Mouse (Mus musculus): ENCODE measurements around the gene Tns3. TPM values are rescaled to one million over a fixed set of nuclear protein-coding genes. Genes with fewer than 3 reads are reported as not detected.

Tns3 gene
- polyA plus RNA-seq, 1 experiment: 33.9 TPM

DNA sequence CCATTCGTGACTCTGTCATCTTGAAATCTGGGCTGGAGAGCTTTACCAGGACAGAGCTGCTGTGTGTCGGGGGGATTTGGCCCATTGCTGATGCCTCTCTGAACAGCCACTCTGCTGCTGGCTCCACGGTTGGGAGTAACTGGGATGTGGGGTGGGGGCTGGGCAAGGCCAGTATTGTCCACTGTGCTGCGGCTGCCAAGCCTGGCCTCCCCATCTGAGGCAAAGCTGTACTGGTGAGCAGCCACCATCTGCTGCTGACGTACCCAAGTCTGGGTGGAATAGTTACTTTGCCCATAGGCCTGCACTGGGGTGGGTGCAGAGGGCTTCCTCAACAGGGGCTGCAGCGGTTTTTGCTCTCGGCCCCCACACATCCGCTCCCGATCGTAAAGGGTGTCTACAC lies 172.0 kb downstream of the Tns3 start:
- no peaks in the 10 kb centered on the region for H3K27me3 ChIP-seq (ENCODE audit: control insufficient read depth, insufficient read depth, low read length)
- no peak overlapping the region for H3K4me3 ChIP-seq (ENCODE audit: control insufficient read depth, insufficient read depth, low read length)
- TF ChIP-seq POLR2A (IDR thresholded peaks at IDR 0.05; ENCODE audit: control insufficient read depth, extremely low read depth, insufficient read depth, low read length, poor library complexity) (no peak), CTCF (IDR thresholded peaks at IDR 0.05; ENCODE audit: borderline replicate concordance, control insufficient read depth, extremely low read depth, insufficient read depth, low read length, poor library complexity) (no peak)
- H3K36me3 ChIP-seq (ENCODE audit: control insufficient read depth, insufficient read depth, low read length): 0 out of 2 replicates have a peak, but pooled peaks cover 6% of the 10 kb centered on the region
- no peak for DNase-seq
- 96% methylated on average over 10 of the region's 10 CpGs for WGBS
- H3K27ac ChIP-seq (ENCODE audit: control insufficient read depth, insufficient read depth, low read length): no peak overlapping the region
- H3K4me1 ChIP-seq (replicated peaks; ENCODE audit: control insufficient read depth, insufficient read depth, low read length): no peaks in the 10 kb centered on the region; the same call in 1 of the 2 replicates

GRCm38 (mm10) chr11:8488248-8488647 lies 176.1 kb downstream of the Tns3 start:
- Histone ChIP-seq H3K4me1 (replicated peaks; ENCODE audit: control insufficient read depth, insufficient read depth, low read length) (no peaks in the 10 kb centered on the region), H3K36me3 (ENCODE audit: control insufficient read depth, insufficient read depth, low read length) (0 out of 2 replicates have a peak, but pooled peaks cover 6% of the 10 kb centered on the region), H3K27me3 (ENCODE audit: control insufficient read depth, insufficient read depth, low read length) (no peaks in the 10 kb centered on the region), H3K27ac (ENCODE audit: control insufficient read depth, insufficient read depth, low read length) (no peak overlapping the region), H3K4me3 (ENCODE audit: control insufficient read depth, insufficient read depth, low read length) (no peak overlapping the region)
- no peak for DNase-seq
- no peak for TF ChIP-seq CTCF (IDR thresholded peaks at IDR 0.05; ENCODE audit: borderline replicate concordance, control insufficient read depth, extremely low read depth, insufficient read depth, low read length, poor library complexity)
- no peak for TF ChIP-seq POLR2A (IDR thresholded peaks at IDR 0.05; ENCODE audit: control insufficient read depth, extremely low read depth, insufficient read depth, low read length, poor library complexity)
- 55% methylated on average over 6 of the region's 6 CpGs for WGBS

DNA sequence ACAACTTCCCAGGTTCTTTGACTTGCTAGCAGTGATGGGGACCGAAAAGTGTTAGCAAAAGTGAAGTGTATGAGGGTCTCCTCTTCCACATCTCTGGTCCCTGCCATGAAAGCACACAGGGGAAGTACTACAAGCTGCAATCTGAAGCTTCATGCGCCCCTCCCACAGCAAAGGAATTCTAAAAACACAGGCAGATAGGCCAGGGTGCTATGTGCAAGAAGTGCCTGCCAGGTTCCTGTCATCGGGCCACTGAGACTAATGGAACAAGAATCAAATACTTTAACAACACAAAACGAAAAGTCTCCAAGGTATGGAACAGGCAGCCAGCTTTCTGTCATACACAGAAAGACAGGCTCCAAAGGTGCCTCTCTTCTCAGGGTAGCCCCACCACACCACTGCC lies 177.8 kb downstream of the Tns3 start:
- H3K4me1 ChIP-seq (replicated peaks; ENCODE audit: control insufficient read depth, insufficient read depth, low read length): no peaks in the 10 kb centered on the region
- TF ChIP-seq CTCF (IDR thresholded peaks at IDR 0.05; ENCODE audit: borderline replicate concordance, control insufficient read depth, extremely low read depth, insufficient read depth, low read length, poor library complexity): no peak
- no peak for TF ChIP-seq POLR2A (IDR thresholded peaks at IDR 0.05; ENCODE audit: control insufficient read depth, extremely low read depth, insufficient read depth, low read length, poor library complexity)
- WGBS: 94% methylated on average over 4 of the region's 4 CpGs
- no peak overlapping the region for H3K4me3 ChIP-seq (ENCODE audit: control insufficient read depth, insufficient read depth, low read length)
- DNase-seq: no peak
- no peak overlapping the region for H3K27ac ChIP-seq (ENCODE audit: control insufficient read depth, insufficient read depth, low read length)
- no peaks in the 10 kb centered on the region for H3K27me3 ChIP-seq (ENCODE audit: control insufficient read depth, insufficient read depth, low read length)
- no peaks in the 10 kb centered on the region for H3K36me3 ChIP-seq (ENCODE audit: control insufficient read depth, insufficient read depth, low read length)

DNA sequence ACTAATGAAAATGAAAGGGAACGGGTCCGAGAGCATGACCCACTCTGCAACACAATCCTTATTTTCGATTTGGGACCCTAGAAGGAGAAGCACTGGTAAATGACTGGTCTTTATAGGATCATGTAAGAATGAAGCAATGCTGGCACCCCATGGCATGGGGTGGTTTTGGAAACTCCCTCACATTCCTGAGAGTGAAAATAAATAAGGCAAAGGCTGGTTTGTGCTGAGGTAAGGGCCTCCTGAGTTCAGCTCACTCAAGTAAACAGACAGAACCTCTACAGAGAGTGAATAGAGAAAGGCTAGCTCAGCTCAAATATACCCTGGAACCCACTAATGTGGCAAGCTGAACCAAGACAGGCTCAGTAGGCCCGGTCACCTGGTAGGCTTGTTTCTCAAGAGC lies 179.8 kb downstream of the Tns3 start:
- DNase-seq: no peak
- no peak for TF ChIP-seq POLR2A (IDR thresholded peaks at IDR 0.05; ENCODE audit: control insufficient read depth, extremely low read depth, insufficient read depth, low read length, poor library complexity)
- TF ChIP-seq CTCF (IDR thresholded peaks at IDR 0.05; ENCODE audit: borderline replicate concordance, control insufficient read depth, extremely low read depth, insufficient read depth, low read length, poor library complexity): no peak
- Histone ChIP-seq H3K36me3 (ENCODE audit: control insufficient read depth, insufficient read depth, low read length) (no peaks in the 10 kb centered on the region), H3K4me1 (replicated peaks; ENCODE audit: control insufficient read depth, insufficient read depth, low read length) (no peaks in the 10 kb centered on the region), H3K27ac (ENCODE audit: control insufficient read depth, insufficient read depth, low read length) (no peak overlapping the region), H3K4me3 (ENCODE audit: control insufficient read depth, insufficient read depth, low read length) (no peak overlapping the region), H3K27me3 (ENCODE audit: control insufficient read depth, insufficient read depth, low read length) (no peaks in the 10 kb centered on the region)
- WGBS: 95% methylated on average over 4 of the region's 4 CpGs

- H3K4me3 ChIP-seq (ENCODE audit: control insufficient read depth, insufficient read depth, low read length): no peak overlapping the region
- no peaks in the 10 kb centered on the region for H3K4me1 ChIP-seq (replicated peaks; ENCODE audit: control insufficient read depth, insufficient read depth, low read length)
- H3K27ac ChIP-seq (ENCODE audit: control insufficient read depth, insufficient read depth, low read length): no peak overlapping the region
- TF ChIP-seq POLR2A (IDR thresholded peaks at IDR 0.05; ENCODE audit: control insufficient read depth, extremely low read depth, insufficient read depth, low read length, poor library complexity) (no peak), CTCF (IDR thresholded peaks at IDR 0.05; ENCODE audit: borderline replicate concordance, control insufficient read depth, extremely low read depth, insufficient read depth, low read length, poor library complexity) (no peak)
- 92% methylated on average over 3 of the region's 3 CpGs for WGBS
- no peaks in the 10 kb centered on the region for H3K27me3 ChIP-seq (ENCODE audit: control insufficient read depth, insufficient read depth, low read length)
- no peak for DNase-seq
- no peaks in the 10 kb centered on the region for H3K36me3 ChIP-seq (ENCODE audit: control insufficient read depth, insufficient read depth, low read length)
These were observed 181.6 kb downstream of the Tns3 start for GRCm38 (mm10) chr11:8482721-8483120.

DNA sequence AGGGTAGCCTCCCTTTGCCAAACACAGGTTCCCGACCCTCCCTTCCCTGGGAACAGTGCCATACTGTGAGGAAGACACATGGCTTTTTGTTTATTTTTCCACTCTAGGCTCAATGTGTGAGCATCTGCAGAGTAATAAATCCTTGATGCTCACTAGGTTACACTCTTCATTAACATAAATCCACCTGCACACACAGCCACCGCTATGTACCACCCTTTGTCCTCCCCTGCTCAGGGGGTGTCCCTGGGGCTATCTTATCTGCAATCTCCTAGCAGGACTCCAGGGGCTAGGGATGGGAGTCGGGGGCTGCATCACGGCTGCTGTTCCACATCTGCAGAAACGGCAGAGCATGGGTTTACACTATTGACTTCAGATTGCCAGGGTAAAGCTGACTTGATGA lies 182.4 kb downstream of the Tns3 start:
- Histone ChIP-seq H3K4me1 (replicated peaks; ENCODE audit: control insufficient read depth, insufficient read depth, low read length) (no peaks in the 10 kb centered on the region), H3K27me3 (ENCODE audit: control insufficient read depth, insufficient read depth, low read length) (no peaks in the 10 kb centered on the region), H3K36me3 (ENCODE audit: control insufficient read depth, insufficient read depth, low read length) (no peaks in the 10 kb centered on the region), H3K27ac (ENCODE audit: control insufficient read depth, insufficient read depth, low read length) (no peak overlapping the region), H3K4me3 (ENCODE audit: control insufficient read depth, insufficient read depth, low read length) (no peak overlapping the region)
- DNase-seq: no peak
- WGBS: 94% methylated on average over 5 of the region's 5 CpGs
- no peak for TF ChIP-seq POLR2A (IDR thresholded peaks at IDR 0.05; ENCODE audit: control insufficient read depth, extremely low read depth, insufficient read depth, low read length, poor library complexity)
- TF ChIP-seq CTCF (IDR thresholded peaks at IDR 0.05; ENCODE audit: borderline replicate concordance, control insufficient read depth, extremely low read depth, insufficient read depth, low read length, poor library complexity): no peak

DNA sequence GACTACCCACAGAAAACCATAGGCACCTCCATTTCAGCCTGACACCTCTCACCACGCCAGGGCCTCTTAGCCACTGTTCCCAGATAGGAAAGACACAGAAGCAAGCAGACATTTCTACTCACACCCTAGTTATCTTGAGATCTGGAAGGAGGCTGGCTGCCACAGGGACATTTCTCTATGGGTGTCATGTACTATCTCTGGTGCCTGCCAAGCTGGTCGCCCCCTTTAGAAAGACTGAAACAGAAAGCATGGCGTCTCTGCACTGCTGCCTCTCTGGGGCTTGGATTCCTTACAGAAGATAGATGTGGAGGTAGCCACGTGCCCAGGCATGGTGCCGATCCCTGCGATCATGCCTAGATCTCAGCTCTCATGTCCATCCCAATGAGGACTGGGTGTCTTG lies 182.8 kb downstream of the Tns3 start:
- no peak for TF ChIP-seq POLR2A (IDR thresholded peaks at IDR 0.05; ENCODE audit: control insufficient read depth, extremely low read depth, insufficient read depth, low read length, poor library complexity)
- no peak for TF ChIP-seq CTCF (IDR thresholded peaks at IDR 0.05; ENCODE audit: borderline replicate concordance, control insufficient read depth, extremely low read depth, insufficient read depth, low read length, poor library complexity)
- no peaks in the 10 kb centered on the region for H3K4me1 ChIP-seq (replicated peaks; ENCODE audit: control insufficient read depth, insufficient read depth, low read length)
- DNase-seq: no peak
- H3K27me3 ChIP-seq (ENCODE audit: control insufficient read depth, insufficient read depth, low read length): no peaks in the 10 kb centered on the region
- no peaks in the 10 kb centered on the region for H3K36me3 ChIP-seq (ENCODE audit: control insufficient read depth, insufficient read depth, low read length)
- 94% methylated on average over 6 of the region's 6 CpGs for WGBS
- H3K4me3 ChIP-seq (ENCODE audit: control insufficient read depth, insufficient read depth, low read length): no peak overlapping the region
- no peak overlapping the region for H3K27ac ChIP-seq (ENCODE audit: control insufficient read depth, insufficient read depth, low read length)

Measured in thymus, adult 2 months (tissue).